Mouse (Mus musculus): ENCODE measurements around the gene Prkd3. TPM values are rescaled to one million over a fixed set of nuclear protein-coding genes. Genes with fewer than 3 reads are reported as not detected.

The Prkd3 gene
- total and polyA plus RNA-seq, 2 experiments from 2014 or later, result 9.3 to 27.6 TPM

GRCm38 (mm10) chr17:79014911-79015685, 5.5 kb downstream of the Prkd3 start:
- H3K4me3 ChIP-seq (ENCODE audit: low read length), result no peak overlapping the region
- H3K9me3 ChIP-seq (ENCODE audit: low read length), result no peaks in the 10 kb centered on the region
- peaks cover 3% of the 10 kb centered on the region; the same call in 1 of the 2 replicates for H3K36me3 ChIP-seq (ENCODE audit: insufficient read depth, low read length)
- no peak for TF ChIP-seq CTCF (IDR thresholded peaks at IDR 0.05; ENCODE audit: low read depth)
- no peaks in the 10 kb centered on the region for H3K4me1 ChIP-seq (ENCODE audit: insufficient read depth, low read length)
- H3K27me3 ChIP-seq (ENCODE audit: insufficient read depth, low read length), result no peaks in the 10 kb centered on the region
- no peak overlapping the region for H3K4me2 ChIP-seq (ENCODE audit: low read depth, low read length)
- no peak for ATAC-seq
- no peak overlapping the region for H3K27ac ChIP-seq
- no peak for DNase-seq (ENCODE audit: low spot score)
- 96% methylated on average over 2 of the region's 2 CpGs for WGBS
- H3K9ac ChIP-seq (replicated peaks; ENCODE audit: low read length), result no peak overlapping the region

GRCm38 (mm10) chr17:79013625-79014024, 7.0 kb downstream of the Prkd3 start:
- DNase-seq (ENCODE audit: low spot score) (no peak), ATAC-seq (no peak)
- WGBS, result 91% methylated on average over 2 of the region's 2 CpGs
- Histone ChIP-seq H3K4me2 (ENCODE audit: low read depth, low read length) (no peak overlapping the region), H3K27me3 (ENCODE audit: insufficient read depth, low read length) (no peaks in the 10 kb centered on the region), H3K27ac (no peak overlapping the region), H3K4me3 (ENCODE audit: low read length) (no peak overlapping the region), H3K9ac (replicated peaks; ENCODE audit: low read length) (no peak overlapping the region), H3K9me3 (ENCODE audit: low read length) (no peaks in the 10 kb centered on the region), H3K4me1 (ENCODE audit: insufficient read depth, low read length) (no peaks in the 10 kb centered on the region), H3K36me3 (ENCODE audit: insufficient read depth, low read length) (peaks cover 3% of the 10 kb centered on the region; the same call in 1 of the 2 replicates)
- no peak for TF ChIP-seq CTCF (IDR thresholded peaks at IDR 0.05; ENCODE audit: low read depth)

GRCm38 (mm10) chr17:78999745-79000270, 20.8 kb downstream of the Prkd3 start:
- 93% methylated on average over 4 of the region's 4 CpGs for WGBS
- Histone ChIP-seq H3K9me3 (ENCODE audit: low read length) (no peaks in the 10 kb centered on the region), H3K27ac (no peak overlapping the region), H3K36me3 (ENCODE audit: insufficient read depth, low read length) (no peaks in the 10 kb centered on the region), H3K4me2 (ENCODE audit: low read depth, low read length) (no peak overlapping the region), H3K4me1 (ENCODE audit: insufficient read depth, low read length) (no peaks in the 10 kb centered on the region), H3K9ac (replicated peaks; ENCODE audit: low read length) (no peak overlapping the region), H3K27me3 (ENCODE audit: insufficient read depth, low read length) (no peaks in the 10 kb centered on the region), H3K4me3 (ENCODE audit: low read length) (no peak overlapping the region)
- DNase-seq (ENCODE audit: low spot score) (no peak), ATAC-seq (no peak)
- TF ChIP-seq CTCF (IDR thresholded peaks at IDR 0.05; ENCODE audit: low read depth), result no peak

- Histone ChIP-seq H3K4me2 (ENCODE audit: low read depth, low read length) (no peak overlapping the region), H3K4me3 (ENCODE audit: low read length) (no peak overlapping the region), H3K36me3 (ENCODE audit: insufficient read depth, low read length) (no peaks in the 10 kb centered on the region), H3K27me3 (ENCODE audit: insufficient read depth, low read length) (no peaks in the 10 kb centered on the region), H3K4me1 (ENCODE audit: insufficient read depth, low read length) (no peaks in the 10 kb centered on the region), H3K9me3 (ENCODE audit: low read length) (no peaks in the 10 kb centered on the region), H3K27ac (no peak overlapping the region), H3K9ac (replicated peaks; ENCODE audit: low read length) (no peak overlapping the region)
- ATAC-seq (no peak), DNase-seq (ENCODE audit: low spot score) (no peak)
- TF ChIP-seq CTCF (IDR thresholded peaks at IDR 0.05; ENCODE audit: low read depth), result no peak
- 98% methylated on average over 3 of the region's 3 CpGs for WGBS
These were observed 21.4 kb downstream of the Prkd3 start for GRCm38 (mm10) chr17:78999189-78999588.

GRCm38 (mm10) chr17:78998130-78998529, 22.5 kb downstream of the Prkd3 start:
- TF ChIP-seq CTCF (IDR thresholded peaks at IDR 0.05; ENCODE audit: low read depth), result no peak
- Histone ChIP-seq H3K27me3 (ENCODE audit: insufficient read depth, low read length) (no peaks in the 10 kb centered on the region), H3K36me3 (ENCODE audit: insufficient read depth, low read length) (no peaks in the 10 kb centered on the region), H3K4me1 (ENCODE audit: insufficient read depth, low read length) (no peaks in the 10 kb centered on the region), H3K4me2 (ENCODE audit: low read depth, low read length) (no peak overlapping the region), H3K4me3 (ENCODE audit: low read length) (no peak overlapping the region), H3K9ac (replicated peaks; ENCODE audit: low read length) (no peak overlapping the region), H3K27ac (no peak overlapping the region), H3K9me3 (ENCODE audit: low read length) (no peaks in the 10 kb centered on the region)
- ATAC-seq (no peak), DNase-seq (ENCODE audit: low spot score) (no peak)
- WGBS, result 92% methylated on average over 2 of the region's 2 CpGs

- TF ChIP-seq CTCF (IDR thresholded peaks at IDR 0.05; ENCODE audit: low read depth), result no peak
- ATAC-seq (no peak), DNase-seq (ENCODE audit: low spot score) (no peak)
- Histone ChIP-seq H3K27me3 (ENCODE audit: insufficient read depth, low read length) (no peaks in the 10 kb centered on the region), H3K27ac (no peak overlapping the region), H3K9ac (replicated peaks; ENCODE audit: low read length) (no peak overlapping the region), H3K36me3 (ENCODE audit: insufficient read depth, low read length) (no peaks in the 10 kb centered on the region), H3K9me3 (ENCODE audit: low read length) (no peaks in the 10 kb centered on the region), H3K4me3 (ENCODE audit: low read length) (no peak overlapping the region), H3K4me1 (ENCODE audit: insufficient read depth, low read length) (no peaks in the 10 kb centered on the region), H3K4me2 (ENCODE audit: low read depth, low read length) (no peak overlapping the region)
- 70% methylated on average over 9 of the region's 9 CpGs for WGBS
These were observed 25.4 kb downstream of the Prkd3 start for GRCm38 (mm10) chr17:78994931-78995820.
